Mouse (Mus musculus): Measurements from ENCODE around the gene Rngtt.
A peak's percentile ranks its signal among the peaks of the same experiment; 100 is the strongest.
"Not testable (repeated sequence)": the region's sequence is repeated elsewhere in the genome, so short reads cannot be mapped to it uniquely, and the experiment has no call there.

Rngtt gene

DNA sequence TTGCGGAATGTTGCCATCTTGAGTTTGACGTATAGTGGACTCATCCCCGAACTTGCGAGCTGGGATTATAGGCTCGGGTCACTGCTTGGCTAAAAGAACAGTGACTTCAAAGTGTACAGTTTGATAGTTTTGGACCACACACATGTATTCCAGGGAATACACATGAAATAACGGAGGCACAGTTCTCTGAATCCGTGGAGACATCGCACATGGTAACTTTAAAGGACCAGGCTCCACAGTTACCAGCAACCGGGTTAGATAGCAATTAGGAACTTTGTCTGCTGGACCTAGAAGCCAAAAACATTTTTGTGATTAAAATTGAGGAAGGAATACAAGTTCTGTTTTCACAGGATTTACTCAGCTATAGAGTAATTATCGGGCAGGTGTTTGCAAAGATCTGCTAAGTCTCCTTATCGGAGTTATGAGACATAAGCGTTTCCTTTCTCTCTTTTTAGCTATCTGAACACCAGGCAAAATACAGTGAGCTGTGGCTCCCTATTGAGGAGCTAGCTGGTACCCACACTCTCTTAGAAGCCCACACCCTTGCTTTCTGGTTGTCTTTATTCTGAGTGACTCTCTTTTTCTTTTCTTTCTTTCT is 828 bp downstream of the Rngtt start:
- DNase-seq (ENCODE audit: extremely low spot score, low read depth, low spot score) = no peak

DNA sequence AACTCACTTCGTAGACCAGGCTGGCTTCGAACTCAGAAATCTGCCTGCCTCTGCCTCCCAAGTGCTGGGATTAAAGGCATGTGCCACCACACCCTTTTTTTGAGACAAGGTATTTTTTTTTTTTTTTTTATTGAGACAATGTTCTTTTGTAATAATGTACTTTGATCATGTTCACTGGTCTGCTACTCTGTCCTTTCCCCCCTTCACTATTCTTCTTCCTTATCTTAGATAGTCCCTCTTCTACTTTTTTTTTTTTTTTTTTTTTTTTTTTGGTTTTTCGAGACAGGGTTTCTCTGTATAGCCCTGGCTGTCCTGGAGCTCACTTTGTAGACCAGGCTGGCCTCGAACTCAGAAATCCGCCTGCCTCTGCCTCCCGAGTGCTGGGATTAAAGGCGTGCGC is 4.0 kb downstream of the Rngtt start:
- not testable (repeated sequence) for DNase-seq (ENCODE audit: extremely low spot score, low read depth, low spot score)

DNA sequence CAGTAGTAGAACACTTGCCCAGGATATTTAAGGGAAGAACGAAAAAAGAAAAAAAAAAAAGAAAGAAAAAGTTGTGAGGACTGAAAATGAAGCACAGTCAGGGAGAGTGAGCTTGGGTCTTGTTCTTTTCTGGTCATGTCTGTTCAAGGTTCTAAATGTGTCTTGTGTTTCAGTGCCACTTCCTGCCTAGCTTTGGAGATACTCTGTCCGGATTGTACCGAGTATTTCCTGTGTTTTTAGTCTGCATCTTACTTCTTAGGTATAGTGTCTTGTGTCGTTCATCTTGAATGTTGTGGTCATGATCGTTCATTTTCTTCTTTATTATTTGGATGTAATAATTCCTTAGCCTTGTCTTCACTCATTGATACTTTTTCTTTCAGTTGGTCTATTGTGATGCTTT is 5.7 kb downstream of the Rngtt start:
- DNase-seq (ENCODE audit: extremely low spot score, low read depth, low spot score) = no peak

DNA sequence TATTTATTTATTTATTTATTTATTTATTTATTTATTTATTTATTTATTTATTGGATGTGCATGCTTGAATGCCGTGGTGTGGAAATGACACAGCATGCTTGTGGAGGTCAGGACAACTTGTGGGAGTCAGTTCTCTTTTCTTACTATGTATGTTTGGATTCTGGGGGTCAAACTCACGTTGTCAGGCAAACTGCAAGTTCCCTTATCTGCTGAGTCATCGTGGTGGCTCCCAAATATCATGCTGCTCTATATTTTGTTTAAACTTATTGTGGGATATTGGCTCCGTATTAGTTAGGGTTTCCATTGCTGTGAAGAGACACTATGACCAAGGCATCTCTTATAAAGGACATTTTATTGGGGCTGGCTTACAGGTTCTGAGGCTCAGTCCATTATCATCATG is 21.0 kb downstream of the Rngtt start:
- DNase-seq (ENCODE audit: extremely low spot score, low read depth, low spot score) = no peak

DNA sequence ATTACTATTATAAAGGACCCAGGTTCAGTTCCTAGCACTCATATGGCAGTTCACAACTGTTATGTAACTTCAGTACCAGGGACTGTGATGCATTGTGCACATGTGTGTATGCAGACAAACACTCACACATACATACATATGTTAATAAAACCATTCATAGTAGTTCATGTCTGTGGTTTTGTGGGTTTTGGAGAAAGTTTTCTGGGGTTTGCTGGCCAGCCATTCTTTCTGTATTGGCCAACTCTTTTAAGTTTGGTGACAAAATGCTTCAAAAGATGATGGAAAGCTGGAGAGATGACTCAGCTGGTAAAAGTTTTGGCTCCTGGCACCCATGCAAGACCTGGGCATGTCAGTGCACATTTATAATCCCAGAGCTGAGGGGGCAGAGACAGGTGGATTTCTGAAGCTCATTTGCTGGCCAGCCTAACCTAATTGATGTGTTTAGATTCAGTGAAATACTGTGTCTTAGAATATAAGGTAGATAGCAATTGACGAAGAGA is 22.9 kb downstream of the Rngtt start:
- no peak for DNase-seq (ENCODE audit: extremely low spot score, low read depth, low spot score)

DNA sequence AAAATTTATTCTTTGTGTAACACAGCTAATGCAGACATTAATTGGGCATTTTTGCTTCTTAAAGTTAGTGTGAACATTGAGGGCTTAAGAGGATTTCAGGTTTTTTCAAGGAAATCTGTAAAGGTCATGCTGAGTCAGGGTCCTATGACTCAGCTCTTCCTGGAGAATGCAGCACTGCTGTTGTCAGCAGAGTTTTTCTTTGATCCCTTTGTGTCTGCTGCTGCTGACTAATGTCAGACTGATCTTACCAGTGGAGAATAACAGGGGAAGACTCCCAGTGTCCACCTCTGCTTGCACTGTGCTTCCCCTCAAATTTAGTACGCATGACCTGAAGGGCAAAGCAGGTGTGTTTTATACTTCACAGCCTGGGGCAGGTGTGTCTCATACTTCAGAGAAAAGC is 27.9 kb downstream of the Rngtt start:
- peak; percentile 6 for DNase-seq (ENCODE audit: extremely low spot score, low read depth, low spot score)

DNA sequence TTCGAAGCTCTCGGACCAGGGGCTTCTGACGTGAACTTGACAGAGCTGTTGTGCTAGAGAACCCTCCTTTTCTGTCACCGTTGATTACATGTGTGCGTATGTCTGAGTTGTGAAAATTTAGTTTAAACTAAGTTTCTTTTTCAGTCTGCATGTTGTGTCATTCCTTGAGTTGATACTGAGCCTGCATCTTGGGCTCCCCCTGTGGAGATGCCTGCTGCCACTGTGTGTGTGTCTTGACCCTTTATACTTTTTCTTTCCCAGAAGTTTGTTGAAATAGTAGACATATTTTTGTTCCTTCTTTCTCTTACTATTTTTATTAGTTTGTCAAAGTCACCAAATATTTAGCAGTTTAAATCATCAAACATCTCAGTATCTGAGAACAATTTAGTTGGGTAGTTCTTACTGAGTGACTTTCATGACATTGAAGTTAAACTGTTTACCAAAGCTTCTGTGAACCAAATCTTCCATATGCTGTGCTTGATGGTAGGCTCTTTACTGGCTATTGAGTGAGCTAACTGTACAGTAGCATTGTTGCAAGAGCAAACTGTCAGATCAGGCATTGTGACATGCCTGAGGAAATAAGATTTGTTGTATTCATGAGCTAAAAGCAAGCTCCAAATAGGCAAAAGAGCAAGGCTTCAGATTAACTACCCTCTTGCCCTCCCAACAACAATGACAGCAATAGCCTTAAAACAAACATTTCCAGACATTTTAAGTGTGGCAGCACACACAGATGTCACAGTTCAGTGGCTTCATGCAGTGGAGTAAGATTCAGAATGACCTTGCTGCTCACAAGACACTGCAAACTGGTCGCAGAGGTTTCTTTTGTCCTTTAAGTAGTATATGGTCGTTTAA is 33.0 kb downstream of the Rngtt start:
- DNase-seq (ENCODE audit: extremely low spot score, low read depth, low spot score) = no peak

DNA sequence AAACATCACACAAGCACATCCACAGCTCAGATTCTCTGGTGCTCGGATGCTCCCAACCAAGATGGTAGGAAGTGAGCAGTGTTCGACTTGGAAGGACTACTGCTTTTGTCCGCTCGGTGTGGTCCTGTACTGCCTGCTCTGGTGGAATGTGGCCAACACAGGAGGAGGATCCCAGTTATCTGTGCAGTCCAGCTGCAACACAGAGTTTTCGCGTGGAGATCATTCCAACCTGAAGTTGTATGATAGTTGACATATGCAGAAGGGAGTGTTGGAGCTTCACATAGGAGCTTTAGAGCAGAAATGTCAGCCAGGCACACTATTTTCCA is 33.6 kb downstream of the Rngtt start:
- DNase-seq (ENCODE audit: extremely low spot score, low read depth, low spot score) = no peak

DNA sequence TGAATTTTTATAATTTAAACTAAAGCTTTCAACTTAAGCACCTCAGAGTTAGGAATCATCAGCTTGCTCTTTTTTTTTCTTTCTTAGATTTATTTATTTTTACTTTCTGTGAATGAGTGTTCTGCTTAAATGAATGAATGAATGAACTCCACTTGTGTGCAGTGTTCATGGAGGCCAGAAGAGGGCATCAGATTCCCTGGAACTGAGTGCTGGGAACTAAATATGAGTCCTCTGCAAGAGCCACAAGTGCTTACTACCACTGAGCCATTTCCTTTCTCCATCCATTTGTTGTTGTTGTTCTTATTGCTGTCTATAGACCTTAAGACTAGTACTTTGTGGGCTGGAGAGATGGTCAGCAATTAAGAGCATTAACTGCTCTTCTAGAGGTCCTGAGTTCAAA is 53.3 kb downstream of the Rngtt start:
- no peak for DNase-seq (ENCODE audit: extremely low spot score, low read depth, low spot score)

DNA sequence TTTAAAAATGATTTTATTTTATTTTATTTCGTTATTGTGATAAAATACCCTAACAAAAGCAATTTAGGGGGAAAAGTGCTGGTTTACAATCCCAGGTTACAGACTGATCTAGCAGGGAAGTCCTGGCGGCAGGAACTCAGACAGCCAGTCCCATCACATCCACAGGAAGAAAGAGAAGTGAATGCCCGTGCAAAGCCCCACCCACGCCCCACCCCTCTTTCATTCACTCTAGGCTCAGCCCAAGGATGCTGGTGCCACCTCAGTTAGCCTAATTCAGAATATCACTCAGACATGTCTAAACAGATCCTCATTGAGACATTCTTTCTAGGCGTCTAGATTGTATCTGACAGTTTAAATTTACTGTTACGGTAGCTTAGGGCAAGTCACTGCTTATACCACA is 64.8 kb downstream of the Rngtt start:
- DNase-seq (ENCODE audit: extremely low spot score, low read depth, low spot score) = no peak

DNA sequence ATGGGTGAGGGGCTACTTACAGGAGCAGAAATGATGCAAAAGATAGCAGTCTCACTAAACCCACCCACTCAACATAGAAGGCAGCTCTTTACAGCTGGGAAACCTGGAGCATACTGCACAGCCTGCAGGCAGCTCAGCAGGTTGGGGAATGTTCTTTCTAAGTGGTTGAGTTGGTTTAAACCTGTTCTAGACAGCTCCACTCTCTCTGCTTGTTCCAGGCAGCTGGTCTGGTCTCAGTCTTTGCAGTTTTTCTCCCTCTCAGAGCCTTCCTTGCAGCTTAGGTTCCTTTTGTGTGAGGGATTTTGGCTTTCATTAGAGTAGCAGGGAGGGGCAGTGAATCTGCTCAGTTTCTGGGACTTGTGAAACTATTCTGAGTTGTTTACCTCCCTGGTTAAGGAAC is 67.5 kb downstream of the Rngtt start:
- no peak for DNase-seq (ENCODE audit: extremely low spot score, low read depth, low spot score)

DNA sequence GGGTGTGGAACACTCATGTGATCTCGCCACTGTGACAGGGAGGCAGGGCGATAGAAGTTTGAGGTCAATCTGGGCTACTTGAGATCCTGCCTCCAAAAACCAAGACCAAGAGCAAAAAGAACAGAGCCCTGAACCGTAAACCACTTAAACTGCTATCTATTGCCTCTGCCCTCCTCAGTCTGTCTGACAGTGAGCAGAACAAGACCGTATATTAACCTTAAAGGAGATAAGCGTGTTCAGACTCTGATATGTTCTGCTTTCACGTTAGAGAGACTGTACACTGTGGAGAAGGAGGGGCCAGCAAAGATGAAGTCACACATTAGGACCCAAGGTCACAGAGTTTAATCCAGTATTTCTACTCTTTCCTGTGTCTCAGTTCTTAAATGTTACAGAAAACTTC is 68.8 kb downstream of the Rngtt start:
- DNase-seq (ENCODE audit: extremely low spot score, low read depth, low spot score) = no peak

DNA sequence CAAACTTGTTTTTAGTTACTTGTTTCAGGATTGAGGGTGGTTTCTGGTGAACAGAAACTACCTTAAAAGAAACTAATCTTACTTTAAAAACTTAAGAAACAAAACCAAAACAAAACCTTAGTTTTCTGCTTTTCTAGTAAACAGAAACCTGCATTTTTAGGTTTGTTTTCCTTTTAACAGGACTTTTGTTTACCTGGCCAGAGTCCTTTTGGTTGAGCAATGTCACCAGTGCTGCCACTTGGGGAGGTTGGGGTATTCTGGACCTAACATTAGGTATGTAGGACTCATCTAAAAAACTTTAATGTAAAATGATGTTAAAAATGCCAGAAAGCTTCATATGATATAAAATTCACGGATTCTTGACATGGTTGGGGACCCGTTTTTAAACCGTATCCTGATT is 78.8 kb downstream of the Rngtt start:
- DNase-seq (ENCODE audit: extremely low spot score, low read depth, low spot score) = no peak

DNA sequence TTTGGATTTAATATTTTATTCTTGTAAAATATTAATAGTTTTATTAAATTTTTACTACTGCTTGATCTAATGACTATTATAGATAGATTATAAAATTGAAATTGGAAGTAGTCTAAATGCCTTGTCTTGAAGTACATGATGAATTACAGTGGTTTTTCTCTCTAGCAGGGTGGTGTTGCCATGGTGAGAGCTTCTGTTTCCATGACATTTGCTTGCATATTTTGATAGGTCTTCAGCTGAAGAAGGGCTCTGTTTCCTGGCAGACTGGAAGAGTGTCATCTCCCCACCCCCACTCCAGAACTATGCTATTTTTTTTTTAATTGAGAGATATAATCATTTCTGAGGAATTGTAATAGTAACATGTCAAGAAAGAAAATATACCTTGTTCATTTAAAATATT is 80.5 kb downstream of the Rngtt start:
- DNase-seq (ENCODE audit: extremely low spot score, low read depth, low spot score) = no peak

DNA sequence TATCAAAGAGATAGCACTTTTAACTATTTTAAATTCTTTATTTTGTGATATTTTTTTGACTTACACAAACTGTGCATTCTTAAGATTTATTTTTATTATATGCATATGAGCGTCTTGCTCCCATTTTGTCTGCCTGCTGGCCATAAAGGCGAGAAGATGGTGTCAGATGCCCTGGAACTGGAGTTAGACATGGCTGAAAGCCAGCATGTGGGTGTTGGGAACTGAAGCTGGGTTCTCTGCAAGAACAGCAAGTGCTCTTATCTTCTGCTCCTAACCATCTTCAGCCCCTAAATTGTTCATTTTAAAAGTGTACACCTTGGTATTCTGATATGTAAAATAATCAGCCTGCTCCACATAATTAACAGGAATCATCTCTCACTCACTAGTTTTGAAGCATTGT is 83.3 kb downstream of the Rngtt start:
- no peak for DNase-seq (ENCODE audit: extremely low spot score, low read depth, low spot score)

DNA sequence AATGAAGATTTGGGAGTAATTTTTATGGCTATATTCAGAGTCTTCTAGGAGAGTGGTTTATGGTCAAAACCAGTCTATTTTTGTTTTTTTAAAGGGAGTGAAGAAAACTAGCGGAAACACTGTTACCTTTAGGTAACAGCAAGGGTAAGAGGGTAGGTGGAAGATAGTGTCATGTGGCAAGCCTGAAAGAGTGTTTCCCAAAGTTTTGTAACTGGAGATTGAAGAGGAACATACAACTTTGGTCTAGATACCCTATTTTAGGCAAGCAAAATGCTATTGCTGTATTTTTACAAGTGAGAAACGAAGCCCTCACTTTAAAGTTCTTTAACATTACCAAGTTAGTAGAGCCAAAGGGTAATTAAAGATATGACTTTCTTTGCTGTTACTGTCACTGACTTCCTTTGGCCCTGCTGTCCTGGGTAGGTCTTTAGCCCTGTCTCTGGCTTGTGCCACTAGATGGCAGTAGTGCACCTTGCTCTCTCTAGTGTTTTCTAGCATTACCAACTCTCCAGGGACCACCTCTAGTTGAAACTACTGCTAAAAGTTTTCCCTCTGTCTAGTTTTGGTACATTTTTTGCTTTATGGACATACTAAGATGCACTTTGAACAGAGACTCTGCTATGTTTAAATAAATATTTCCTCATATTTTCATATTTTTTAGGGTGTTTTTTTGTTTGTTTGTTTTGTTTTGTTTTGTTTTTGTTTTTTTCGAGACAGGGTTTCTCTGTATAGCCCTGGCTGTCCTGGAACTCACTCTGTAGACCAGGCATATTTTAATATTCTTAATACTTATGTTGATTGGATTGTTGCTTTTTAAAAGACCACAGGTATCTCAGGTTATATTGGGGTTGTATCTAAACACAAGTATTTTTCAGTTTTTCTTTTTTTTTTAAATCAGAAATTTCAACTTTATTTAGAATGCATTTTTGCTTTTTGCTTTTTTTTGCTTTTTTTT is 86.4 kb downstream of the Rngtt start:
- DNase-seq (ENCODE audit: extremely low spot score, low read depth, low spot score) = peak; percentile 74

DNA sequence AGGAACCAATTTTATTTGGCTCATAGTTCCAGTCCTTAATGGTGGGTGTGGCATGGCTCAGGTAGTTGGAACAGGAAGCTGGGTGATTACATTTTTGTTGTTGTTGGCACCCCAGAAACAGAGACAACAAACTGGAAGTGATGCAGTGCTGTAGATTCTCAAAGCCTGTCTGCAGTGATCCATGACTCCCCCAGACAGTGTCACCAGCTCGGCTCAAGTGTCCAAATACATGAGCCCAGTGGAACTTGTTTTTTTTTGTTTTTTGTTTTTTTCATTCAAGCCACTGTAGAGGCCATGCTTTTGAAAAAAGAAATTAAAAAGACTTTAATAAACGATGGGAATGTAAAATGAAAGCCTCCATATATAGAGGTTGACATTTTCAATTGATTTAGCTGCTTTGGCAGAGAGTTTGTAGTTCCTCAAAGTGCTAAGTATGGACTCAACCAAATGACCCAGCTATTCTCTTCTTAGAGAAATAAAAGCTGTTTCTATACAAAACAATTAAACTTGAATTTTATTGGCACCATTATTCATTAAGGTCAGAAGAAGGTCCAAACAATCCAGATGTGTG is 95.7 kb downstream of the Rngtt start:
- DNase-seq (ENCODE audit: extremely low spot score, low read depth, low spot score) = no peak

DNA sequence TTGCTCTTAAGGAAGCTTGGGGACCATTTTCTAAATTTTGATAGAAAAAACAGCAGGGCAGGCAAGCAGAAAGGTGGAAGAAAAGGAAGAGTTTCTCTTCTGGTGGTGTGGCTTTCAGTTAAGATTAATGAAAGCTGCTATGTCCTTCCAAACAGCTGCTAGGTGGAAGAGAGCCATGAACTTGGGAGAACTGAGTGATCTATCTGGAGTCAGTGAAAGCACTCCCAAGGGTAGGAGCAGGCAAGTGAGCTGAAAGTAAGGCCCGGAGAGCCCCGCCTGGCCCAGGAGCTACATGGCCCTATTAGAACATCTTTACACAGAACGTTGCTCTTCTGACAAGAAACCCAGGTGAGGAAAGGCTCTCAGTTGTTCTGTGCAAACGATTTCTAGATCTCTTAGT is 103.7 kb downstream of the Rngtt start:
- DNase-seq (ENCODE audit: extremely low spot score, low read depth, low spot score) = no peak

DNA sequence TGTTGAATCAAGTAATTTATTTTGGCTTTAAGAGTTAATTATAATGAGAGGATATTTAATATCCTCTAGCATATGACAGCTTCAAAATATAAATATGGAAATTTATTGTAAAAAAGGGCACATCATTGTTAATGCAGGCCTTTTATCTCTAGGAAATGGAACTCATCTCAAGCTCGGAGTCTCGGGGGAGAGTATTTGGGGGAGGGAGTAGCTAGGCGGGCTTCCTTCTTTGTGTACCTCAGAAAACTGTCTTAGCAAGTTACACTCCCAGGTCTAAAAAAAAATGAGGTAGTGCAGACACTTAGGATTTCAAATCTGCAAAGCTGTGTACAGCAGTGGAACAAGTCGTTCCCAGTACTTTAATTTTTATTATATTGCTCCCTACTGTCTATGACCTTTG is 104.7 kb downstream of the Rngtt start:
- no peak for DNase-seq (ENCODE audit: extremely low spot score, low read depth, low spot score)

DNA sequence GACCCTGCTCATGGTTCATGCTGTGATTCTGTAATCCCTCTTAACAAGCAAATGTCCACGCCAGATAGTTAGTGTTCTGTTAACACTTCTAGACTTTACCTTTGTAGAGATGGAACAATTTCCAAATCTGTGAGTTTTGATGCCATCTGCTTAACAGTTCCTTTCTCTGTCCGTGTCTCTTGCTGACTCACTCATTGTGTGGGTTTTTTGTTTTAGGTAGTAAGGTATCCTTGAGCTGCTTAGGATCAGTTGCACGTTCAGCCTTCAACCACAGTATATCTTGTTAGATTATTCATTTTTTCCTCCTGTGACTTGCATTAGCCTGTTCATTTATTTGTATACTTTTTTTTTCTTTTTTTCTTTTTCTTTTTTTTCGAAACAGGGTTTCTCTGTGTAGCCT is 107.3 kb downstream of the Rngtt start:
- no peak for DNase-seq (ENCODE audit: extremely low spot score, low read depth, low spot score)

DNA sequence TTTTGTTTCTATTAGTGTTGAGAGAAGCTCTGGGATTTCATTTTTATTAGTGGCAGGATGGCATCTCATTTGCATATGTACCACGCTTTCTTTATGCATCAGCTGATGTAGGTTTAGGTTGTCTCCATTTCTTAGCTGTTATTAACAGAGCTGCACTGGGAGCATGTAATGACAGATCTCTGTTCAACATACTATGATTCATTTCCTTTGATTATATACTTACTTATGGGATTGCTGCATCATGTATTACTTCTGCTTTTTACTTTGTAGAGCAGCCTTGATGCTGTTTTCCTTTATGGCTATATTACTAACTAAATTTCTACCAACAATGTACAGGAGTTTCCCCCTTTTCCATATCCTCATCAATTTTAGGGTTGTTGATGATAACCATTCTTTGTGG is 109.5 kb downstream of the Rngtt start:
- no peak for DNase-seq (ENCODE audit: extremely low spot score, low read depth, low spot score)
